Mouse (Mus musculus) neural tube, embryonic 14.5 days (tissue): ENCODE data around the gene Pde1a. TPM values are rescaled to one million over a fixed set of nuclear protein-coding genes. Genes with fewer than 3 reads are reported as not detected.
A peak's percentile ranks its signal among the peaks of the same experiment; 100 is the strongest.

Source experiments
- ATAC-seq: fragments of 200-750 bp; cut with Nextera tagmentation; 2 replicates; pipeline ENCODE4 v1.8.0; 2017; ENCODE audit warnings: low read depth, mild to moderate bottlenecking, moderate TSS enrichment, moderate library complexity
- H3K27ac ChIP-seq: fragments of 300-500 bp; sonication (generic); 2 replicates; pipeline ENCODE4 v1.5.1; 2014; ENCODE audit warnings: low read depth, mild to moderate bottlenecking, control low read depth, low read length, moderate library complexity, mixed read lengths
- H3K27me3 ChIP-seq: fragments of 300-500 bp; sonication (generic); 2 replicates; pipeline ENCODE4 v1.6.1; 2014; ENCODE audit warnings: low read length; ENCODE audit not compliant: control insufficient read depth, insufficient read depth
- H3K36me3 ChIP-seq: fragments of 300-500 bp; sonication (generic); 2 replicates; pipeline ENCODE4 v1.6.1; 2014; ENCODE audit warnings: low read length, mixed read lengths; ENCODE audit not compliant: control insufficient read depth, insufficient read depth
- H3K4me1 ChIP-seq: fragments of 300-500 bp; sonication (generic); 2 replicates; pipeline ENCODE4 v1.6.1; 2014; ENCODE audit warnings: low read length; ENCODE audit not compliant: control insufficient read depth, insufficient read depth
- H3K4me2 ChIP-seq: fragments of 300-500 bp; sonication (generic); 2 replicates; pipeline ENCODE4 v1.6.1; 2014; ENCODE audit warnings: mild to moderate bottlenecking, low read depth, low read length, control low read depth
- H3K4me3 ChIP-seq: fragments of 300-500 bp; sonication (generic); 2 replicates; pipeline ENCODE4 v1.5.1; 2014; ENCODE audit warnings: low read depth, low read length, control low read depth, mixed read lengths
- H3K9ac ChIP-seq: fragments of 300-500 bp; sonication (generic); replicated peaks from 2 replicates; pipeline ENCODE4 v1.6.1; 2014; ENCODE audit warnings: low read depth, mild to moderate bottlenecking, control low read depth, low read length, mixed read lengths
- H3K9me3 ChIP-seq: fragments of 300-500 bp; sonication (generic); 2 replicates; pipeline ENCODE4 v1.6.1; 2016; ENCODE audit warnings: low read length; ENCODE audit not compliant: control insufficient read depth
- WGBS: fragments of 180-500 bp; shearing (Covaris S2); extraction: QIAGEN DNeasy Blood & Tissue Kit; methylation state at CpG from one replicate; pipeline ENCODE4 v1.1.7; 2014; 5-methylcytosine and 5-hydroxymethylcytosine counted together
- polyA plus RNA-seq: library from polyadenylated mRNA; unstranded; fragments of >200 nt; fragmentation: Nextera tagmentation; extraction: Ambion mirVana; gene quantifications from 2 replicates; pipeline ENCODE4 v1.2.1, GENCODE M21; 2014

Pde1a gene
- 12.9 and 15.4 TPM in 2 replicates for polyA plus RNA-seq

DNA sequence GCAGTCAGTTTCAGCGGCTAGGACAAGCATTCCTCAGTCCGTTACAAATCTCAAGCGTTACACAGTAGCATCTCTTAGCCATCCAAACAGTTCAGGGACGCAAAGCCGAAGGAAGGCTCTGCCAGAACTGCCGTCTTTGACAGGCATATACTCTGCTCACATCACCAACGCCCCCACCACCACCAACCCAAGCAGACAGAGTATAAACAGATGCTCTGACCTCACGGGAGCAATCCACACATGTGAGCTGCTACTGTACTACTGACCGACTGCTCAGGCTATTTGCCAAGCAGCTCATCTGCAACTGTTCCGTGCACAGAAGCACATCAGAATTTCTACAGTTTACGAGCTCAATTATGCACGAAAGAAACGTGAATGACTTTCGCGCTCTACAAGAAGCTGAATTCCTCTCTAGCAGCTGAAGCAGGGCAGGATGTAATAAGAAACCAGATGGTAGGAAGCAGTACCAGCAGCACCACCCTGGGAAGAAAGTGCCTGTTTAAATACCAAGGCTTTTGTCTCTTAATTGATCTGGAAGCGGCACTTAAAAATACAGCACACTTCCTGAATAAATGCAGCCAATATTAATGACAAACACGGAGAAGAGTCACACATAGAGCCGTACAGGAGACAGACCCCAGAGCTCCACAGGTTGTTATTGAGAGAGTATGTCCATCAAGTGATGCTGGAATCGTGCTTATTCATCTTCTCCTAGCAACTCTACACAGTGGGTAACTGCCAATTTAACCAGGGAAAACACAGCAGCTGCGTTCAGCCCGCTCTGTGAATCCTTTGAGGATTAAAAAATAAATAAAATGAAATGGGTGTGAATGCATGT is at the start of gene Pde1a:
Pde1a (minus strand) TSS at position 598 of the 838 bp plus-strand sequence.
- Histone ChIP-seq H3K27ac (peak within 1 kb of the TSS; percentile 39; the same call in 1 of the 2 replicates), H3K4me2 (peak within 1 kb of the TSS; percentile 68), H3K9ac (peak within 1 kb of the TSS; percentile 37; the same call in 1 of the 2 replicates), H3K9me3 (no peaks in the 10 kb centered on the region), H3K36me3 (no peaks in the 10 kb centered on the region), H3K4me1 (0 out of 2 replicates have a peak, but pooled peaks cover 8% of the 10 kb centered on the region), H3K4me3 (peak within 1 kb of the TSS; percentile 33), H3K27me3 (no peaks in the 10 kb centered on the region)
- 5% methylated on average over 21 of the region's 21 CpGs for WGBS
- ATAC-seq: peak; percentile 93

DNA sequence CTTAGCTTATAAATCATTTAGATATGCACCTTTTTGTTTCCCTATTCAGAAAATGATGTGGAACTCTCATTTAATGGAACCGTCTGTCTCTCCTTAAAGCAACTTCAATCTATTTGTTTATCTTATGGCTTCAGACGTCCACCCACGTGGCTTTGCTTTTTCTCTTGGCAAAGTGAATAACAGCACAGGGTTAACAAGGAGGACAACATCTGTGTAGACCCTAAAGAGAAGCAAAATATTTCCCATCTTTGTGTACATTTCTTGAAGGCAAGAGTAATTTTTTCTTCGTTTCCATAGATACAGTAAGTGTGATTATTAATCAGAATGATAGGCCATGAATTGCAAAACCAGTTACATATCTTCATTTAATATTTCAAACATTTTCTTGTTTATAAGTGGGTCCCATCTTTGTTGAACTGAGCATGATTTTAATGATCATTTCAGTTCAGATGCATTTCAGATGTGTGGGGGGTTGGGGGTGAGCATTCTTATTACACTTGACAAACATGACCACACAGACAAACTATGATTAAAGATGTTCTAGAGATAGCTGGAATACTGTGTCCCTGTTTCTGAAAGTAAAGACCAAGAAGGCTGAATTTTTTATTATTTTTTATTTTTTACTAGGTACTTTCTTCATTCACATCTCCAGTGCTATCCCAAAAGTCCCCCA is 49.5 kb upstream of the Pde1a start:
- Histone ChIP-seq H3K4me1 (no peaks in the 10 kb centered on the region), H3K27ac (no peak overlapping the region), H3K4me3 (no peak overlapping the region), H3K9ac (no peak overlapping the region), H3K27me3 (no peaks in the 10 kb centered on the region), H3K9me3 (no peaks in the 10 kb centered on the region), H3K36me3 (no peaks in the 10 kb centered on the region), H3K4me2 (no peak overlapping the region)
- no peak for ATAC-seq
- 72% methylated on average over 4 of the region's 4 CpGs for WGBS

DNA sequence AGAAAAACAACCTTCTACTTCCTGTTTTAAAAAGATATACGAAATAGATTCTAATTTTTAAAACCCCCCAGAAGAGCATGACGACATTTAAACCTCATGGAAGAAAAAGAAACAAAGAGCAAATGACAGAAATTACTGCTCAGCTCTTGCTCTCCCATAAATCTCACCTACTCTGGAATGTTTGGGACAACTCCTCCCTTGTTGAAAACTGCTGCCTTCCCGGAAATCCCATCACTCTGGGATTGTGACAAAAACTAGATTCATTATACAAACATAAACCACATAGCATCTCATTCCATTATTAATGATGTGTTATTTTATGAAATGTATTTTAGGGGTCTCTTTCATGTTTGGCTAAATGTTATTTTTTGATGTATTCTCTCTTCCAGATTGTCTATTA is 48.9 kb upstream of the Pde1a start:
- H3K9me3 ChIP-seq: no peaks in the 10 kb centered on the region
- 54% methylated on average over 3 of the region's 3 CpGs for WGBS
- H3K36me3 ChIP-seq: no peaks in the 10 kb centered on the region
- ATAC-seq: no peak
- no peak overlapping the region for H3K4me2 ChIP-seq
- H3K9ac ChIP-seq: no peak overlapping the region
- H3K27ac ChIP-seq: no peak overlapping the region
- no peak overlapping the region for H3K4me3 ChIP-seq
- no peaks in the 10 kb centered on the region for H3K4me1 ChIP-seq
- no peaks in the 10 kb centered on the region for H3K27me3 ChIP-seq

DNA sequence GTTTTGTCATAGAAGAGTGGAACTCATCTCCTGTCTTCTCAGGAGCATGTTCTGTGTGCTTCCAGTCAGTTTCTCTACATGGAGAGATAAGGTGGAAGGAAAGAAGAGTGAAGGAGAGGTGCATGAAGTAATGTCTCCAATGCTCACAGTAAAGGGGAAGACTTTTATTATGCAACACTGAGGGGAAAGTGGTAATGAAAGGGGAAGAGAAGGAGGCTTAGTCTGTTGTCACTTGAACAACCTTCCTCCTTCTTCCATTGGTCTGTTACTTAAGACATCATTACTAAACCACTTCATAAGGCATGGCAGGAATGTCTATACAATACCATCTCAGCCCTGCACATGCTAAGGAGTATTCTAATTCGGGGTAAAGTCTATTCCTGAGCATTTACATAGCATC is 38.8 kb upstream of the Pde1a start:
- Histone ChIP-seq H3K9me3 (no peaks in the 10 kb centered on the region), H3K36me3 (no peaks in the 10 kb centered on the region), H3K4me3 (no peak overlapping the region), H3K27ac (no peak overlapping the region), H3K9ac (no peak overlapping the region), H3K27me3 (no peaks in the 10 kb centered on the region), H3K4me2 (no peak overlapping the region), H3K4me1 (no peaks in the 10 kb centered on the region)
- 89% methylated on average over 1 of the region's 1 CpGs for WGBS
- ATAC-seq: no peak

DNA sequence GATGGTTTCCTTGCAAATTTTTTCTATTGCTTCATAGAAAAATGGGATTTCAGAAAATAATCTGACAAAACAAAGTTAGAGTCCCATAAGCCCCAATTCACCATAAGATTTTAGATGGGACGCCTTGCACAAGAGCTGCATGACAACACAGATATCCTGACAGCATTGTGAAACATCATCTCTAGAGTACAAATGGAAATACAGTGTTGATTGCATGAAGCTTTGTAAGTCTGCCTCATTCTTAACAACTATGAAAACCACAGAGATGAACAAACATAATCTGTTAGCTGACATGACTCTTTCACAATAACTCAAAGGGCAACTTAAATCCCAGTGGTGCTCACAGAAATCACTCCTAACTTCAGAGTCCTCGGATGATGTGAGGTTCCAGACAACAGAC is 29.5 kb upstream of the Pde1a start:
- H3K9me3 ChIP-seq: no peaks in the 10 kb centered on the region
- H3K4me1 ChIP-seq: no peaks in the 10 kb centered on the region
- no peaks in the 10 kb centered on the region for H3K36me3 ChIP-seq
- no peaks in the 10 kb centered on the region for H3K27me3 ChIP-seq
- no peak for ATAC-seq
- H3K9ac ChIP-seq: no peak overlapping the region
- H3K4me3 ChIP-seq: no peak overlapping the region
- H3K27ac ChIP-seq: no peak overlapping the region
- WGBS: 90% methylated on average over 2 of the region's 2 CpGs
- no peak overlapping the region for H3K4me2 ChIP-seq

DNA sequence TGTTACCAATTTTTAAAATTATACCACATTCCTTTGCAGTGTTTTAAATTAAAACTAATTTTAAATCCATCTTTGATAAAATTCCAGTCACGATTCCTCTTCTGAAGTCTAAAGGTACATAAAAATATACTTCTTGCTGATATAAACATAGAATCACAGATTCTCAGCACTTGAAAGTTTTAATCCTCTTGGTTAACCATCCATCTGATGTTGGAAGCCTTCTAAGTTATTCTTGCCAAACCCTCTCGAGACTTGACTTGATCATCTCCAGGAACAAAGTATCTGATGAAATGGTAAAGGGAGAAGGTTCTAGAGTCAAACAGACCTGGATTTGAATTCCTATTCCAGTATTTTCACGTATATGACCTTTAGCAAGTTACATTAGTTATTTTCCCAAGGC is 28.9 kb upstream of the Pde1a start:
- Histone ChIP-seq H3K4me3 (no peak overlapping the region), H3K9ac (no peak overlapping the region), H3K27ac (no peak overlapping the region), H3K27me3 (no peaks in the 10 kb centered on the region), H3K36me3 (no peaks in the 10 kb centered on the region), H3K4me2 (no peak overlapping the region), H3K4me1 (no peaks in the 10 kb centered on the region), H3K9me3 (no peaks in the 10 kb centered on the region)
- no peak for ATAC-seq
- WGBS: 92% methylated on average over 3 of the region's 3 CpGs

DNA sequence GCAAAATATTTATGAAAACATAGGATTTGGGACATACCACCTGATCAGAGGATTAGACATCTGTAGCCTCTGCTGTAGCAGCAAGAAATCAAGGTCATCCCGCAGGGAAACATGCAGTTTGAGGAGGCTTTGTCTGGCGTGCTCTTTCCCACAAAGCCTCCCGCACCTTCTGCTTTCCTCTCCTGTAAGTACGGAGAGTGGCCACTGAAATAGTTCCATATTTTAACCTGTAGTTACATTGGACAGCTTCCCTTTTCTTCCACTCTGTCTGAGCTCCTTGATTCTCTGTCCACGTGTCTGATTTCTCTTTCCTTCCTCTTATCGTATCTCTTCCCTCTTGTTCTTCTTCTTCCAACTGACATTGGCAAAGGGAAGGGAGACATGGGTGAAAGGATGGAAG is 20.8 kb upstream of the Pde1a start:
- no peak overlapping the region for H3K9ac ChIP-seq
- H3K9me3 ChIP-seq: no peaks in the 10 kb centered on the region
- ATAC-seq: no peak
- no peaks in the 10 kb centered on the region for H3K36me3 ChIP-seq
- WGBS: 83% methylated on average over 6 of the region's 6 CpGs
- H3K27ac ChIP-seq: no peak overlapping the region
- H3K4me3 ChIP-seq: no peak overlapping the region
- H3K4me2 ChIP-seq: no peak overlapping the region
- no peaks in the 10 kb centered on the region for H3K27me3 ChIP-seq
- H3K4me1 ChIP-seq: no peaks in the 10 kb centered on the region

DNA sequence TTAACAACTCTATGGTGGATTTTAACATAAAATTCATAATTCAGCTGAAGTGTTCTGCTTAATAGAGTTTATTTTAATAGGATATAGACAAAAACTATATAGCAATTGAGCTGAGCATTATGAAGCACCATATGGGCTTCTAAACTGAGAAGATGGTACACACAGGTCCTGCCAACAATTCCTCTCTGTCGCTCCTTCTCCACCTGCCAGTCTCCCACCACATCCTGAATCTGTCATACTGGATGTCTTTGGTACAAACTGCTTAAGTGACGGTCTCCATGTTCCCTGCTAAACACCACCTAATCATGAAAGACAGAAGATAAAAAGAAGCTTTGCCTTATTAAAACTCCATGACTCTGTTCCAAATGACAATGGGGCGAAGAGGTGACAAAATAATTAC is 20.1 kb upstream of the Pde1a start:
- Histone ChIP-seq H3K4me1 (no peaks in the 10 kb centered on the region), H3K9ac (no peak overlapping the region), H3K27ac (no peak overlapping the region), H3K36me3 (no peaks in the 10 kb centered on the region), H3K27me3 (no peaks in the 10 kb centered on the region), H3K9me3 (no peaks in the 10 kb centered on the region), H3K4me3 (no peak overlapping the region), H3K4me2 (no peak overlapping the region)
- no peak for ATAC-seq
- WGBS: 88% methylated on average over 3 of the region's 3 CpGs

DNA sequence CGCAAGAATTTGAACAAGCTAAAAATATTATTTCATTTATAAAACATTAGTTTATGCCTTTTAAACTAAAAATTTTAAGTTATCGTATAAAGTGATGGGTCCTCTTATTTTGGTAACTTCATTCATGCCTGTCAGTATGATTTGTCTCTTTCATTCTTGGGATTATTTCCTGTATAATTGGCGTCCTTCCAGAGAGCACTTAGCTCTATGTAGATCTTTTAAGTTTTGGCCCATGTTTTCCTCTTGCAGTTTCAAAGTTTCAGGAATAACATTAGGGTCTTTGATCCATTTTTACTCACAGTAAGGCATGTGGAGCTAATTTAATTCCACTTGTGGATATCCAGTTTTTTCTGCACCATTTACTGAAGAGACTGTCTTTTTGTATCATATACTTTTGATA is 5.8 kb upstream of the Pde1a start:
- H3K9ac ChIP-seq: no peak overlapping the region
- H3K27me3 ChIP-seq: no peaks in the 10 kb centered on the region
- H3K4me3 ChIP-seq: no peak overlapping the region
- no peaks in the 10 kb centered on the region for H3K4me1 ChIP-seq
- no peaks in the 10 kb centered on the region for H3K36me3 ChIP-seq
- H3K4me2 ChIP-seq: no peak overlapping the region
- H3K27ac ChIP-seq: no peak overlapping the region
- 83% methylated on average over 3 of the region's 3 CpGs for WGBS
- no peaks in the 10 kb centered on the region for H3K9me3 ChIP-seq
- ATAC-seq: no peak
